In genomic region chr12:86826420-86827240, GRCm38 (mm10) we compare ENCODE assay signal across 9 mouse cellular contexts. TPM values are rescaled to one million over a fixed set of nuclear protein-coding genes. Genes with fewer than 3 reads are reported as not detected.
DNase-seq lines count a peak whose midpoint lies in the region; ATAC-seq lines count a peak whose summit lies in the region.
"Had no signal": no experiment of that assay in that cellular context is flagged by ENCODE, and none has a peak within 500 bp of the region (broad histone marks: within the 10 kb centered on the region; RNA-seq: fewer than 3 reads in every experiment).

No protein-coding gene starts in this region.

- H3K27ac ChIP-seq in heart, embryonic 15.5 days, result peak overlapping the region; percentile 99
- peak overlapping the region; percentile 56 for H3K27ac ChIP-seq in midbrain, embryonic 13.5 days
- H3K27ac ChIP-seq: liver, embryonic 14.5 days had no signal

- H3K4me1 ChIP-seq in heart, embryonic 15.5 days (replicated peaks), result peaks cover 72% of the 10 kb centered on the region
- H3K4me1 ChIP-seq in midbrain, embryonic 13.5 days (replicated peaks), result peaks cover 74% of the 10 kb centered on the region

- no peak for ATAC-seq in heart, embryonic 15.5 days (replicated peaks; ENCODE audit: insufficient number of reproducible peaks, insufficient read depth, low FRiP score, low read depth)
- no peak for ATAC-seq in midbrain, embryonic 13.5 days

- H3K9ac ChIP-seq in heart, embryonic 15.5 days, result no peak overlapping the region
- H3K9ac ChIP-seq in midbrain, embryonic 13.5 days (replicated peaks), result no peak overlapping the region
- H3K9ac ChIP-seq: liver, embryonic 14.5 days had no signal

- peak; percentile 67 to 75 for DNase-seq in lung, adult 18-20 months
- no peak for DNase-seq in lung, postnatal 25 days (ENCODE audit: low spot score)
- peak; percentile 68 to 74 for DNase-seq in cerebellum, postnatal 14 days
- DNase-seq in layer of hippocampus, postnatal 10 days (ENCODE audit: low spot score in 2 of 2), result peak; percentile 57 to 65
- DNase-seq in spleen, postnatal 14 days (ENCODE audit: low spot score in 2 of 2), result no peak
- no peak for DNase-seq in spleen, postnatal 4 days (ENCODE audit: low spot score in 2 of 2)

- H3K36me3 ChIP-seq in heart, embryonic 15.5 days, result no peaks in the 10 kb centered on the region
- no peaks in the 10 kb centered on the region for H3K36me3 ChIP-seq in midbrain, embryonic 13.5 days

- WGBS in heart, embryonic 15.5 days, result 43% methylated on average over 13 of the region's 13 CpGs
- 44% methylated on average over 13 of the region's 13 CpGs for WGBS in midbrain, embryonic 13.5 days

- no peaks in the 10 kb centered on the region for H3K27me3 ChIP-seq in heart, embryonic 15.5 days
- H3K27me3 ChIP-seq in midbrain, embryonic 13.5 days, result no peaks in the 10 kb centered on the region

- no peak overlapping the region for H3K4me2 ChIP-seq in heart, embryonic 15.5 days
- no peak overlapping the region for H3K4me2 ChIP-seq in midbrain, embryonic 13.5 days (replicated peaks)

- H3K4me3 ChIP-seq in heart, embryonic 15.5 days, result no peak overlapping the region
- no peak overlapping the region for H3K4me3 ChIP-seq in midbrain, embryonic 13.5 days (replicated peaks)

- H3K9me3 ChIP-seq in heart, embryonic 15.5 days (replicated peaks), result no peaks in the 10 kb centered on the region
- no peaks in the 10 kb centered on the region for H3K9me3 ChIP-seq in midbrain, embryonic 13.5 days

RNA-seq across cellular contexts. Expression of gene Irf2bpl, which starts 58.0 kb away (rescaled TPM):
- 40.1 and 41.7 TPM in 2 replicates for polyA plus RNA-seq in heart, embryonic 15.5 days (2015; fragmentation: Nextera tagmentation; extraction: Ambion mirVana)
- total RNA-seq in layer of hippocampus, postnatal 10 days (2021), result 10 to 100 TPM; 77.9 to 81.5 TPM
- 65.3 and 75.5 TPM in 2 replicates for polyA plus RNA-seq in midbrain, embryonic 13.5 days (2015; fragmentation: Nextera tagmentation; extraction: Ambion mirVana)

Comparison
In these comparisons a context has a peak if more than half of its experiments do, and no peak if none do; other contexts are left out.
1. DNase-seq: peak in lung, adult 18-20 months (2 of 2), cerebellum, postnatal 14 days (2 of 2) and layer of hippocampus, postnatal 10 days (2 of 2); none in lung, postnatal 25 days (single experiment), spleen, postnatal 14 days (0 of 2) and spleen, postnatal 4 days (0 of 2).